Mouse (Mus musculus): ENCODE measurements at regions not wholly inside any gene's neighbourhood (a gene's known extent, or its start where the extent isn't known, plus 50 kb on each side); places are given as distances from the start of the nearest gene placed in this dataset.
A peak's percentile ranks its signal among the peaks of the same experiment; 100 is the strongest.

GRCm38 (mm10) chr13:90754451-90754850 is 150.7 kb downstream of the Atp6ap1l start:
- no peak overlapping the region for H3K4me3 ChIP-seq (ENCODE audit: low read depth, low read length)
- no peaks in the 10 kb centered on the region for H3K4me1 ChIP-seq (ENCODE audit: control insufficient read depth, insufficient read depth, low read length)
- H3K9ac ChIP-seq (ENCODE audit: low read length) = no peak overlapping the region
- DNase-seq (ENCODE audit: low spot score) (no peak), ATAC-seq (ENCODE audit: insufficient number of reproducible peaks, low FRiP score, low TSS enrichment, low read depth) (no peak)
- no peaks in the 10 kb centered on the region for H3K9me3 ChIP-seq (ENCODE audit: control insufficient read depth, low read length)
- no peaks in the 10 kb centered on the region for H3K27me3 ChIP-seq (ENCODE audit: control insufficient read depth, insufficient read depth, low read length)
- WGBS = 87% methylated on average over 3 of the region's 3 CpGs
- no peaks in the 10 kb centered on the region for H3K36me3 ChIP-seq (ENCODE audit: control insufficient read depth, insufficient read depth, low read length)
- no peak overlapping the region for H3K4me2 ChIP-seq (ENCODE audit: low read depth, severe bottlenecking)
- no peak overlapping the region for H3K27ac ChIP-seq (replicated peaks; ENCODE audit: low read depth, low read length)

DNA sequence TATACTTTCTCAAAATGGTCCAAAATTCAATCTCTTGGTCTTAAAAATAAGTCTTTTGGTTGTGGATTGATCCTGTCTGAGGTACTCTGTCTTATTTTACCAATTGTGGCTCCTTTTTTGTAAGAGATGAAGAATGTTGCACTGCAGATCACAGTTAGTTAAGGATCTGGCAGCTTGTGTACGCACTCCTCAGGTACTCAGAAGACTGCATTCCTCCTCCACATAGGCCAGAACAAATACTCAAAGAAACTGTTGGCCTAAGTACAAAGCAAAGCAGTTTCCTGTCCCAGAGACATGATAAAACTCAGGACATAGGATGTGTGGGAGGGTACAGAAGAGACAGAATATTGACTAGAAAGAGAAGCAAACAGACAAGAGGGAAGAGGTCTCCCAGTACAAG is 155.4 kb downstream of the Atp6ap1l start:
- Histone ChIP-seq H3K36me3 (ENCODE audit: control insufficient read depth, insufficient read depth, low read length) (no peaks in the 10 kb centered on the region), H3K27me3 (ENCODE audit: control insufficient read depth, insufficient read depth, low read length) (no peaks in the 10 kb centered on the region), H3K27ac (replicated peaks; ENCODE audit: low read depth, low read length) (no peak overlapping the region), H3K4me2 (ENCODE audit: low read depth, severe bottlenecking) (no peak overlapping the region), H3K4me3 (ENCODE audit: low read depth, low read length) (no peak overlapping the region), H3K4me1 (ENCODE audit: control insufficient read depth, insufficient read depth, low read length) (no peaks in the 10 kb centered on the region), H3K9ac (ENCODE audit: low read length) (no peak overlapping the region), H3K9me3 (ENCODE audit: control insufficient read depth, low read length) (no peaks in the 10 kb centered on the region)
- WGBS = 90% methylated on average over 1 of the region's 1 CpGs
- no peak for DNase-seq (ENCODE audit: low spot score)
- ATAC-seq (ENCODE audit: insufficient number of reproducible peaks, low FRiP score, low TSS enrichment, low read depth) = no peak

DNA sequence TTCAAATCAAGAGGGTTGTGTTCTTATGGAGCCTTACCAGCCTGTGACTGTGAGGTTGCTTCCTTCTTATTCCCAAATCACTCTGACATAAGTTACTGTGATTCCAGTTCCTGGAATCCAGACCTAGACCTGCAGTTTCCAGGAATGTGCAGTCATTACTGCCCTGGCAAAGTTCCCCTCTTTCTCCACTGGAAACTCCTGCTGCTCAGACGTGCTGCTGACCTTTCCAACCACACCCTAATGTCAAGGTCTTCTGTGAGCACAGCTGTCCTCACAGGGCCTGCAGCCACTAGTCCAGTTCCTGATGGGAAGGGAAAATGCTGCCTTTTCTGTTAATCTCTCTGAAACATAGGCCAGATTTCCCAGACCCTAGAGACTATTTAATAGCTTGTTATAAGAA is 160.1 kb downstream of the Atp6ap1l start:
- H3K27me3 ChIP-seq (ENCODE audit: control insufficient read depth, insufficient read depth, low read length) = no peaks in the 10 kb centered on the region
- H3K36me3 ChIP-seq (ENCODE audit: control insufficient read depth, insufficient read depth, low read length) = no peaks in the 10 kb centered on the region
- no peak overlapping the region for H3K9ac ChIP-seq (ENCODE audit: low read length)
- no peak overlapping the region for H3K4me3 ChIP-seq (ENCODE audit: low read depth, low read length)
- no peaks in the 10 kb centered on the region for H3K4me1 ChIP-seq (ENCODE audit: control insufficient read depth, insufficient read depth, low read length)
- WGBS = 24% methylated on average over 1 of the region's 1 CpGs
- no peak overlapping the region for H3K4me2 ChIP-seq (ENCODE audit: low read depth, severe bottlenecking)
- DNase-seq (ENCODE audit: low spot score) = no peak
- no peak overlapping the region for H3K27ac ChIP-seq (replicated peaks; ENCODE audit: low read depth, low read length)
- H3K9me3 ChIP-seq (ENCODE audit: control insufficient read depth, low read length) = no peaks in the 10 kb centered on the region
- no peak for ATAC-seq (ENCODE audit: insufficient number of reproducible peaks, low FRiP score, low TSS enrichment, low read depth)

DNA sequence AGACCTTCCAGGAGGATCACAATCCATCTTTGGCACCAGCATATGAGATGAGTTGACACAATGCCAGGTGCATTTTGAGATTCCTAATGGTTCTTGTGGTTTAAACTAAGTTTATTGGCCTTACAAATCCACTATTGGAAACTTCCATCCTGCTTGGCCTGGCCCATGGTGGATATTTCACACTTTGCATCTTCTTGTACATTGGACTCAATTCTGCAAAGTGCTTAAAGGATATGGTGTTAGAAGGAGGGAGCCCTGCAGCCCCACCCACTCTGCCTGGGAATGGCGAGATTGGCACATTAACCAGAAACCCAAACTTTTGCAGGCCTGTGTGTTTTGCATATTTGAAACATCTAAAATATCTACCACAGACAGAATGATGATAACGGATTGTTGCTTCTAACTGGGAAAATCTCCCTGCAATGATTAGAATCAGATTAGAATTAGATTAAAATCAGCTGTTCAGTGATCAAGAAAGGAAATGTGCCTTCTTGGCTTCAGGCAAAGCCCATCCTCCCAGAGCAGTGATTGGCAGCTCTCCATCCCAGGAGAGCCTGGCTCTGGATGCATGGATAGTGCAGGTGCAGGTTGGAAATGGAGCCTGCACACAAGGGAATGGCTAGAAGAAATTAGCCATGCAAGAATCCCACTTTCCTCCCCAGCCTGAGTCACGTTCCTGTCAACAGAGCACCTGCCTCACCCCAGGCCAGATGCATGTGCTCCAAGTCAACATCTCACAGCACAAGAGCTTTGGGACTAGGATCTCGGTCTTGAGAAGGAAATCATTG is 162.3 kb downstream of the Atp6ap1l start:
- no peaks in the 10 kb centered on the region for H3K27me3 ChIP-seq (ENCODE audit: control insufficient read depth, insufficient read depth, low read length)
- H3K4me3 ChIP-seq (ENCODE audit: low read depth, low read length) = no peak overlapping the region
- no peak overlapping the region for H3K4me2 ChIP-seq (ENCODE audit: low read depth, severe bottlenecking)
- ATAC-seq (ENCODE audit: insufficient number of reproducible peaks, low FRiP score, low TSS enrichment, low read depth) = no peak
- 80% methylated on average over 4 of the region's 4 CpGs for WGBS
- no peak for DNase-seq (ENCODE audit: low spot score)
- no peaks in the 10 kb centered on the region for H3K36me3 ChIP-seq (ENCODE audit: control insufficient read depth, insufficient read depth, low read length)
- H3K9me3 ChIP-seq (ENCODE audit: control insufficient read depth, low read length) = no peaks in the 10 kb centered on the region
- no peak overlapping the region for H3K9ac ChIP-seq (ENCODE audit: low read length)
- H3K4me1 ChIP-seq (ENCODE audit: control insufficient read depth, insufficient read depth, low read length) = no peaks in the 10 kb centered on the region
- H3K27ac ChIP-seq (replicated peaks; ENCODE audit: low read depth, low read length) = no peak overlapping the region

DNA sequence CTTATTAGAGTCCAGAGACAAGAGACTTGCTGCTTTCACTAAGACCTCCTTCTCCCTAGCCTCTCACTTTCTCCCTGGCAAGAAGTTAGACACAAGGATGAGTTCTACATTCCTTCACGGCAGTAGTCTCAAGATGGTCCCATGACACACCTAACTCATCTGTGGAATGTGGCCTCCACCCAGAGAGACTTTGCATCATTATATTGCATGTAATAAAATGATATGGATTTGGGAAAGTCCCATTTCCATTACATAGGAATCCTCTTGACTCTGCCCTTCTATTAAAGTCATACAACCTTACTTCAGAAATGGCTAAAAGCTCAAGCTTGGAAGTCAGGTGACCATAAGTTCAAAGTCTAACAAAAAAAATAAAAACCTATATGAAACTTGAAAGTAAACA is 165.4 kb downstream of the Atp6ap1l start:
- Histone ChIP-seq H3K36me3 (ENCODE audit: control insufficient read depth, insufficient read depth, low read length) (no peaks in the 10 kb centered on the region), H3K4me3 (ENCODE audit: low read depth, low read length) (no peak overlapping the region), H3K27ac (replicated peaks; ENCODE audit: low read depth, low read length) (no peak overlapping the region), H3K9ac (ENCODE audit: low read length) (no peak overlapping the region), H3K9me3 (ENCODE audit: control insufficient read depth, low read length) (no peaks in the 10 kb centered on the region), H3K27me3 (ENCODE audit: control insufficient read depth, insufficient read depth, low read length) (no peaks in the 10 kb centered on the region), H3K4me2 (ENCODE audit: low read depth, severe bottlenecking) (no peak overlapping the region), H3K4me1 (ENCODE audit: control insufficient read depth, insufficient read depth, low read length) (no peaks in the 10 kb centered on the region)
- no peak for ATAC-seq (ENCODE audit: insufficient number of reproducible peaks, low FRiP score, low TSS enrichment, low read depth)
- DNase-seq (ENCODE audit: low spot score) = no peak
- WGBS = 80% methylated on average over 1 of the region's 1 CpGs

DNA sequence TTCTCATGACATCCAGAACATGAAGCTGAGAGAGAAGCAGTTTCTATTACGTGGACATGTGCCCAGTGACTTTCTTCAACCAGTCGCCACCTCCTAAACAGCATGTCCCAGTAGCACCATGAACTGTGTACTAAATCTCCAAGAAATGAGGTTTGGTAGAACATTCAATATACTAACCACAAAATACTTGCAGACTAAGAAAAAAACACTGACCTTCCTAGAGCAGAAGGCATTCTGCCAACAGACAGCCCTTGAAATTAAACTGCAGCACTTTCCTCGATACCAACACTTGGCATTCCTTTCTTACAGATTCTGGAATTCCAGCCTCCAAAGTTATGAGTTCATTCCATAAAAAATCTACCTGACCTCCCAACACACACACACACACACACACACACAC is 166.6 kb downstream of the Atp6ap1l start:
- Histone ChIP-seq H3K27me3 (ENCODE audit: control insufficient read depth, insufficient read depth, low read length) (no peaks in the 10 kb centered on the region), H3K4me2 (ENCODE audit: low read depth, severe bottlenecking) (no peak overlapping the region), H3K9me3 (ENCODE audit: control insufficient read depth, low read length) (no peaks in the 10 kb centered on the region), H3K4me1 (ENCODE audit: control insufficient read depth, insufficient read depth, low read length) (no peaks in the 10 kb centered on the region), H3K36me3 (ENCODE audit: control insufficient read depth, insufficient read depth, low read length) (no peaks in the 10 kb centered on the region), H3K27ac (replicated peaks; ENCODE audit: low read depth, low read length) (no peak overlapping the region), H3K9ac (ENCODE audit: low read length) (no peak overlapping the region), H3K4me3 (ENCODE audit: low read depth, low read length) (no peak overlapping the region)
- 95% methylated on average over 3 of the region's 3 CpGs for WGBS
- ATAC-seq (ENCODE audit: insufficient number of reproducible peaks, low FRiP score, low TSS enrichment, low read depth) (no peak), DNase-seq (ENCODE audit: low spot score) (no peak)

DNA sequence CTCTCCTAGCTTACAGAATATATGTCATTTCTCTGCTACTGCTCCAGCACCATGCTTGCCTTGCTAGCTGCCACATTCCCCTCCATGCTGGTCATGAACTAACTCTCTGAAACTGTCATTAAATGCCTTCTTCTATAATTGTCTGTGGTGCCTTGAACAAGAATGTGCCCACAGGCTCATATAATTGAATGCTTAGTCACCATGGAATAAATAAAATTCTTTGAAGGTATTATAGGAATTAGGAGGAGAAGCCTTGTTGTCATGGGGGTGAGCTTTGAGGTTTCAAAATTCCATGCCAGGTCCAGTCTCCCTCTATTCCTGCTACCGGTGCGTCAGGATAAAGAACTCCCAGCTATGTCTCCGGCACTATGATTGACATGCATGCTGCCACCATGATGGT is 171.9 kb downstream of the Atp6ap1l start:
- Histone ChIP-seq H3K9ac (ENCODE audit: low read length) (no peak overlapping the region), H3K27me3 (ENCODE audit: control insufficient read depth, insufficient read depth, low read length) (no peaks in the 10 kb centered on the region), H3K36me3 (ENCODE audit: control insufficient read depth, insufficient read depth, low read length) (no peaks in the 10 kb centered on the region), H3K4me3 (ENCODE audit: low read depth, low read length) (no peak overlapping the region), H3K4me2 (ENCODE audit: low read depth, severe bottlenecking) (no peak overlapping the region), H3K4me1 (ENCODE audit: control insufficient read depth, insufficient read depth, low read length) (0 out of 2 replicates have a peak, but pooled peaks cover 2% of the 10 kb centered on the region), H3K9me3 (ENCODE audit: control insufficient read depth, low read length) (no peaks in the 10 kb centered on the region), H3K27ac (replicated peaks; ENCODE audit: low read depth, low read length) (no peak overlapping the region)
- DNase-seq (ENCODE audit: low spot score) (no peak), ATAC-seq (ENCODE audit: insufficient number of reproducible peaks, low FRiP score, low TSS enrichment, low read depth) (no peak)
- 96% methylated on average over 3 of the region's 3 CpGs for WGBS

GRCm38 (mm10) chr13:90729078-90729477 is 176.1 kb downstream of the Atp6ap1l start:
- DNase-seq (ENCODE audit: low spot score) (peak; percentile 25), ATAC-seq (ENCODE audit: insufficient number of reproducible peaks, low FRiP score, low TSS enrichment, low read depth) (no peak)
- 0 out of 2 replicates have a peak, but pooled peaks cover 2% of the 10 kb centered on the region for H3K4me1 ChIP-seq (ENCODE audit: control insufficient read depth, insufficient read depth, low read length)
- H3K27ac ChIP-seq (replicated peaks; ENCODE audit: low read depth, low read length) = no peak overlapping the region
- H3K4me2 ChIP-seq (ENCODE audit: low read depth, severe bottlenecking) = no peak overlapping the region
- H3K27me3 ChIP-seq (ENCODE audit: control insufficient read depth, insufficient read depth, low read length) = no peaks in the 10 kb centered on the region
- H3K4me3 ChIP-seq (ENCODE audit: low read depth, low read length) = no peak overlapping the region
- H3K9ac ChIP-seq (ENCODE audit: low read length) = no peak overlapping the region
- H3K9me3 ChIP-seq (ENCODE audit: control insufficient read depth, low read length) = no peaks in the 10 kb centered on the region
- H3K36me3 ChIP-seq (ENCODE audit: control insufficient read depth, insufficient read depth, low read length) = no peaks in the 10 kb centered on the region

- DNase-seq (ENCODE audit: low spot score) = no peak
- Histone ChIP-seq H3K27ac (replicated peaks; ENCODE audit: low read depth, low read length) (no peak overlapping the region), H3K9ac (ENCODE audit: low read length) (no peak overlapping the region), H3K4me1 (ENCODE audit: control insufficient read depth, insufficient read depth, low read length) (0 out of 2 replicates have a peak, but pooled peaks cover 2% of the 10 kb centered on the region), H3K36me3 (ENCODE audit: control insufficient read depth, insufficient read depth, low read length) (no peaks in the 10 kb centered on the region), H3K4me2 (ENCODE audit: low read depth, severe bottlenecking) (no peak overlapping the region), H3K4me3 (ENCODE audit: low read depth, low read length) (no peak overlapping the region), H3K9me3 (ENCODE audit: control insufficient read depth, low read length) (no peaks in the 10 kb centered on the region), H3K27me3 (ENCODE audit: control insufficient read depth, insufficient read depth, low read length) (no peaks in the 10 kb centered on the region)
- ATAC-seq (ENCODE audit: insufficient number of reproducible peaks, low FRiP score, low TSS enrichment, low read depth) = no peak
- WGBS = 70% methylated on average over 4 of the region's 4 CpGs
Observed at GRCm38 (mm10) chr13:90727816-90728215, 177.3 kb downstream of the Atp6ap1l start.
